Mouse (Mus musculus) megakaryocyte, embryonic 14.5 days (primary cell): ENCODE results near the gene Gpa33. TPM values are rescaled to one million over a fixed set of nuclear protein-coding genes. Genes with fewer than 3 reads are reported as not detected.
"Not testable (repeated sequence)": the region's sequence is repeated elsewhere in the genome, so short reads cannot be mapped to it uniquely, and the experiment has no call there.

ENCODE experiments used
- H3K27me3 ChIP-seq: replicated peaks from 2 replicates; pipeline ENCODE3; 2012; ENCODE audit warnings: inconsistent platforms
- H3K36me3 ChIP-seq: replicated peaks from 2 replicates; pipeline ENCODE3; 2012; ENCODE audit warnings: low read length, inconsistent platforms, mixed read lengths
- H3K4me1 ChIP-seq: 2 replicates; pipeline ENCODE4 v1.6.1; 2012; ENCODE audit warnings: inconsistent platforms
- H3K4me3 ChIP-seq: replicated peaks from 2 replicates; pipeline ENCODE3; 2012; ENCODE audit warnings: moderate library complexity, mild to moderate bottlenecking, inconsistent platforms
- H3K9me3 ChIP-seq: 2 replicates; pipeline ENCODE4 v1.6.1; 2012; ENCODE audit warnings: inconsistent platforms
- FLI1 ChIP-seq: IDR thresholded peaks from 2 replicates; pipeline ENCODE4 v1.6.1; 2012; ENCODE audit warnings: low read length, inconsistent platforms, mixed read lengths
- GATA1 ChIP-seq: IDR thresholded peaks from 3 replicates; pipeline ENCODE4 v1.6.1; 2012; ENCODE audit warnings: mixed read lengths, low read length, inconsistent platforms, borderline replicate concordance
- polyA plus RNA-seq: library from polyadenylated mRNA; stranded (reverse); fragments of >175 nt; gene quantifications from 2 replicates; pipeline ENCODE4 v1.2.3, GENCODE M21; 2012; ENCODE audit warnings: low replicate concordance; ENCODE audit not compliant: insufficient read depth

Gpa33 gene
- polyA plus RNA-seq, 1 experiment = not detected

DNA sequence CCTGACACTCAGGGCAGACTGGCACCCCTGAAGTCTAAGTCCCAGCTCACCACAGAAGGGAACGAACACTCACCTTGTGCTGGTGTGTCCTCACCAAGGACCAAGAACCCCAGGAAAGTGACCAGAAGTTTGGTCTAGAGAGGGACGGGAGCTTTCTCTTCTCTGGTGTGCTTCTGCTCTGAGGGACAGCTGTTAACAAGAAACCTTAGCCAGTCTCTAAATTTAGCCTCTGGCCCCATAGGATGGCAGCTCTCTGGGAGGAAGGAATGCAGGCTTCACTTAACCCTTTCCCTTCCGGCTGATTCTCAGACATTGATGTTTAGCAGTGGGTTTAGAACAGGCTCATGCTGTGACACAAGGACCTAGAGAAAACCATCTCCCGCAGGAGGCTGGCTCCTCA, 2.3 kb upstream of the Gpa33 start, which contains the start of gene Dusp27:
TSS of gene Dusp27 (minus strand) at position 204 of the 400 bp plus-strand sequence.
- peaks cover 12% of the 10 kb centered on the region for H3K27me3 ChIP-seq
- no peak for TF ChIP-seq GATA1
- no peak for TF ChIP-seq FLI1

DNA sequence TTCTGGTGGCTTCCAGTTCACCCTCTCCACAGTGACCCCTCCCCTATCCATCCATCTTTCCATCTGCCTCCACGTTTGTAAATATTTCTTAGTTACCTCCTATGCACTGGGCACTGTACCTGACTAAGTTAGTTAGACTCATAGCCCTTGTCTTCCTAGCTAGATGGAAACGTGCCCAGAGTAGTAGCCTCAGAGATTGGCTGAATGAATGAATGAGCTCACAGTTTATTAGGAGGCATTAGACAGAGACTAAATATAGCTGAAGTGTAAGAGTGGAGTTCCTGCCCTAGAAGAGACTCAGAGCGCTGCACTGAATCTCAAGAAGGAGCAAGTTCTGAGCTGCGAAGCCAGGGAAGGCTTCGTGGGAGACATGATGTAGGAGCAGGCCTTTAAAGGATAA, 1.5 kb upstream of the Gpa33 start:
- Histone ChIP-seq H3K27me3 (peaks cover 12% of the 10 kb centered on the region), H3K9me3 (0 out of 2 replicates have a peak, but pooled peaks cover 4% of the 10 kb centered on the region), H3K36me3 (no peaks in the 10 kb centered on the region), H3K4me1 (peaks cover 45% of the 10 kb centered on the region), H3K4me3 (no peak overlapping the region)
- no peak for TF ChIP-seq FLI1
- TF ChIP-seq GATA1 = no peak

More for the DNA sequence above, 2.3 kb upstream of the Gpa33 start, which contains the start of gene Dusp27:
- Histone ChIP-seq H3K9me3 (peaks cover 6% of the 10 kb centered on the region; the same call in 1 of the 2 replicates), H3K36me3 (no peaks in the 10 kb centered on the region), H3K4me1 (peaks cover 45% of the 10 kb centered on the region), H3K4me3 (no peak within 1 kb of the TSS)

GRCm38 (mm10) chr1:166132367-166132766, 2.3 kb downstream of the Gpa33 start:
- peaks cover 12% of the 10 kb centered on the region for H3K27me3 ChIP-seq
- H3K9me3 ChIP-seq = no peaks in the 10 kb centered on the region
- no peaks in the 10 kb centered on the region for H3K36me3 ChIP-seq
- TF ChIP-seq FLI1 (no peak), GATA1 (no peak)
- H3K4me1 ChIP-seq = peaks cover 40% of the 10 kb centered on the region
- no peak overlapping the region for H3K4me3 ChIP-seq

DNA sequence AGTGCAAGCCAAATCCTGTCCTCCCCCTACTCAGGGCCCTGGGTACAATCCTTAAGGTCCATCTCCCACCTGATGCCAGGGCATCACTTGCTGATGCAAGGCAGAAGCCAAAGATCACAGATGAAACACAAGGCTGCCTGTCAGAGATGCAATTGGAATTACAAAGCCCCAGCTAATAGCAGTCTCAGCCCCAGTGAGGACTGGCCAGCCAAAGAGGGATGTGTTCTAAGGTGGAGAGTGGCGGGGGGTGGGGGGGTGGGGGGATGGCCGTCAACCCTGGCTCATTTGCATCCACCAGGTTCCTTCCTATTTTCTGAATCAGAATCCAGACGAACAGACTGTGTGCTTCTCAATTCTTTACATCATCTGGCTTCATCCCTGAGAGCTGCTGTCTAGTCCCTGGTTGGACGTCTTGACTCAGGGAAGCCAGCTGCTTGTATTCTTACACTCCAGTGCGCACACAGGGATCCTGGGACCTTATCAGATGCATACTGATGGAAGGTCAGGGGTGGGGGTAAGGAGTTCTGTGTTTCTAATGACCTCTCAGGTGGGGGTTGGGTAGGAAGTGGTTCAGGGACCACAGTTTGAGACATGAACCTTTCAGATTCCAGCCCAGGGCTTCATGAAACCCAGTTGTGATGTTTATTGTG, 5.2 kb downstream of the Gpa33 start:
- H3K36me3 ChIP-seq = no peaks in the 10 kb centered on the region
- peaks cover 9% of the 10 kb centered on the region for H3K27me3 ChIP-seq
- no peak overlapping the region for H3K4me3 ChIP-seq
- H3K9me3 ChIP-seq = no peaks in the 10 kb centered on the region
- no peak for TF ChIP-seq FLI1
- TF ChIP-seq GATA1 = no peak
- H3K4me1 ChIP-seq = peaks cover 43% of the 10 kb centered on the region

- no peak for TF ChIP-seq FLI1
- no peak for TF ChIP-seq GATA1
- Histone ChIP-seq H3K4me3 (peak overlapping the region; percentile 83), H3K36me3 (no peaks in the 10 kb centered on the region), H3K4me1 (peaks cover 25% of the 10 kb centered on the region), H3K27me3 (peaks cover 3% of the 10 kb centered on the region), H3K9me3 (no peaks in the 10 kb centered on the region)
These were observed 7.4 kb downstream of the Gpa33 start for GRCm38 (mm10) chr1:166137244-166137938.

- Histone ChIP-seq H3K4me1 (peaks cover 22% of the 10 kb centered on the region), H3K27me3 (peaks cover 3% of the 10 kb centered on the region), H3K4me3 (peak overlapping the region; percentile 83), H3K9me3 (no peaks in the 10 kb centered on the region), H3K36me3 (no peaks in the 10 kb centered on the region)
- TF ChIP-seq FLI1 (0 out of 2 replicates have a peak, but pooled peaks have one; percentile 14), GATA1 (no peak)
These were observed 8.1 kb downstream of the Gpa33 start for GRCm38 (mm10) chr1:166138136-166138535.

- Histone ChIP-seq H3K4me3 (no peak overlapping the region), H3K4me1 (peaks cover 22% of the 10 kb centered on the region), H3K36me3 (no peaks in the 10 kb centered on the region), H3K9me3 (peaks cover 5% of the 10 kb centered on the region; the same call in 1 of the 2 replicates), H3K27me3 (peaks cover 3% of the 10 kb centered on the region)
- TF ChIP-seq GATA1 (no peak), FLI1 (no peak)
These were observed 9.1 kb downstream of the Gpa33 start for GRCm38 (mm10) chr1:166139113-166139512.

DNA sequence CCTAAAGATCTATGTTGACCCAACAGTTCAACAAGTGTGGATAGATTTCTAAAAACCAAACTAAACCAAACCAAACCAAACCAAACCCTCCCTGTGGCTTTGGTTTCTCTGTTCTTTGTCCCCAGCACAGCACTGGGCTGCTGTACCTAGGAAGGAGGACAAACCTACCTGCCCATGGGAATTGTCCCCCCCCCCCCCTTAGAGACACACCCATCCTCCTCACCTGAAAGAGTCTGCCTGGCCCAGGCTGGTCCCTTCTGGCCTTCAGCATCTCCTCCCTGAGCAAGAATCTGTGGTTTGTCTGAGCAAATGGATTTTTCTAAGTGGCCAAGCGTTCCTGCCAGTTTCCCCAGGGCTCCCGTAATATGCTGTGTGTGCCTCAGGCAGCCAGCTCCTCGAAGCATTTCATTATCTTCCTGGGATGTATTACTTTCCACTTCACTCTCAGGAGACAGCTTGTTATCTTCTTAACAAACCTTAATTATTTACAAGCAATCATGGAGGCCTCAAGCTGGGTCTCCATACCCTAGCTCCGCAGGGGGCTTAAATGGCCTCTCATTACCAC, 9.7 kb downstream of the Gpa33 start:
- H3K4me3 ChIP-seq = no peak overlapping the region
- peaks cover 22% of the 10 kb centered on the region for H3K4me1 ChIP-seq
- peaks cover 3% of the 10 kb centered on the region for H3K27me3 ChIP-seq
- H3K9me3 ChIP-seq = peaks cover 5% of the 10 kb centered on the region
- TF ChIP-seq FLI1 (no peak), GATA1 (no peak)
- H3K36me3 ChIP-seq = no peaks in the 10 kb centered on the region

- not testable (repeated sequence) for H3K27me3 ChIP-seq
- H3K4me1 ChIP-seq = peaks cover 22% of the 10 kb centered on the region
These were observed 11.8 kb downstream of the Gpa33 start for GRCm38 (mm10) chr1:166141868-166142267.

GRCm38 (mm10) chr1:166142369-166142768, 12.3 kb downstream of the Gpa33 start:
- Histone ChIP-seq H3K4me1 (peaks cover 17% of the 10 kb centered on the region), H3K9me3 (peaks cover 5% of the 10 kb centered on the region), H3K27me3 (peaks cover 7% of the 10 kb centered on the region), H3K4me3 (no peak overlapping the region), H3K36me3 (no peaks in the 10 kb centered on the region)
- TF ChIP-seq GATA1 (no peak), FLI1 (no peak)

More at GRCm38 (mm10) chr1:166141868-166142267, 11.8 kb downstream of the Gpa33 start:
- H3K9me3 ChIP-seq, H3K36me3 ChIP-seq, H3K4me3 ChIP-seq: not testable (repeated sequence)
